Mouse (Mus musculus): Measurements from ENCODE around the gene Ccdc34.

The Ccdc34 gene

GRCm38 (mm10) chr2:110074646-110075452, 57.2 kb downstream of the Ccdc34 start:
- no peak for TF ChIP-seq POU5F1 (IDR thresholded peaks at IDR 0.05; ENCODE audit: borderline replicate concordance, low read length)
- TF ChIP-seq NANOG (IDR thresholded peaks at IDR 0.05; ENCODE audit: borderline replicate concordance, low read length) = no peak
- no peak for TF ChIP-seq CTCF (conservative IDR thresholded peaks at IDR 0.05; ENCODE audit: low read length)
- Histone ChIP-seq H3K36me3 (ENCODE audit: insufficient read depth, low read length) (no peaks in the 10 kb centered on the region), H3K4me3 (replicated peaks; ENCODE audit: low read length) (no peak overlapping the region), H3K9me3 (ENCODE audit: low read length) (no peaks in the 10 kb centered on the region), H3K27me3 (ENCODE audit: insufficient read depth, low read length) (no peaks in the 10 kb centered on the region), H3K4me1 (replicated peaks; ENCODE audit: low read depth, low read length) (no peaks in the 10 kb centered on the region)

- Histone ChIP-seq H3K4me1 (replicated peaks; ENCODE audit: low read depth, low read length) (no peaks in the 10 kb centered on the region), H3K9me3 (ENCODE audit: low read length) (no peaks in the 10 kb centered on the region), H3K27me3 (ENCODE audit: insufficient read depth, low read length) (no peaks in the 10 kb centered on the region), H3K4me3 (replicated peaks; ENCODE audit: low read length) (no peak overlapping the region), H3K36me3 (ENCODE audit: insufficient read depth, low read length) (no peaks in the 10 kb centered on the region)
- TF ChIP-seq POU5F1 (IDR thresholded peaks at IDR 0.05; ENCODE audit: borderline replicate concordance, low read length) (no peak), NANOG (IDR thresholded peaks at IDR 0.05; ENCODE audit: borderline replicate concordance, low read length) (no peak), CTCF (conservative IDR thresholded peaks at IDR 0.05; ENCODE audit: low read length) (no peak)
Measured at GRCm38 (mm10) chr2:110077240-110077639, 59.6 kb downstream of the Ccdc34 start.

GRCm38 (mm10) chr2:110077655-110078054, 60.0 kb downstream of the Ccdc34 start:
- H3K4me3 ChIP-seq (replicated peaks; ENCODE audit: low read length) = no peak overlapping the region
- no peaks in the 10 kb centered on the region for H3K36me3 ChIP-seq (ENCODE audit: insufficient read depth, low read length)
- no peaks in the 10 kb centered on the region for H3K9me3 ChIP-seq (ENCODE audit: low read length)
- H3K4me1 ChIP-seq (replicated peaks; ENCODE audit: low read depth, low read length) = no peaks in the 10 kb centered on the region
- no peaks in the 10 kb centered on the region for H3K27me3 ChIP-seq (ENCODE audit: insufficient read depth, low read length)
- no peak for TF ChIP-seq NANOG (IDR thresholded peaks at IDR 0.05; ENCODE audit: borderline replicate concordance, low read length)
- no peak for TF ChIP-seq CTCF (conservative IDR thresholded peaks at IDR 0.05; ENCODE audit: low read length)
- TF ChIP-seq POU5F1 (IDR thresholded peaks at IDR 0.05; ENCODE audit: borderline replicate concordance, low read length) = no peak

- no peak overlapping the region for H3K4me3 ChIP-seq (replicated peaks; ENCODE audit: low read length)
- no peaks in the 10 kb centered on the region for H3K9me3 ChIP-seq (ENCODE audit: low read length)
- H3K36me3 ChIP-seq (ENCODE audit: insufficient read depth, low read length) = no peaks in the 10 kb centered on the region
- TF ChIP-seq POU5F1 (IDR thresholded peaks at IDR 0.05; ENCODE audit: borderline replicate concordance, low read length) = no peak
- no peak for TF ChIP-seq CTCF (conservative IDR thresholded peaks at IDR 0.05; ENCODE audit: low read length)
- TF ChIP-seq NANOG (IDR thresholded peaks at IDR 0.05; ENCODE audit: borderline replicate concordance, low read length) = no peak
- H3K27me3 ChIP-seq (ENCODE audit: insufficient read depth, low read length) = no peaks in the 10 kb centered on the region
- H3K4me1 ChIP-seq (replicated peaks; ENCODE audit: low read depth, low read length) = no peaks in the 10 kb centered on the region
Measured at GRCm38 (mm10) chr2:110080532-110080931, 62.9 kb downstream of the Ccdc34 start.

- Histone ChIP-seq H3K4me3 (replicated peaks; ENCODE audit: low read length) (no peak overlapping the region), H3K27me3 (ENCODE audit: insufficient read depth, low read length) (no peaks in the 10 kb centered on the region), H3K4me1 (replicated peaks; ENCODE audit: low read depth, low read length) (no peaks in the 10 kb centered on the region), H3K36me3 (ENCODE audit: insufficient read depth, low read length) (no peaks in the 10 kb centered on the region), H3K9me3 (ENCODE audit: low read length) (no peaks in the 10 kb centered on the region)
- TF ChIP-seq NANOG (IDR thresholded peaks at IDR 0.05; ENCODE audit: borderline replicate concordance, low read length) = no peak
- no peak for TF ChIP-seq CTCF (conservative IDR thresholded peaks at IDR 0.05; ENCODE audit: low read length)
- TF ChIP-seq POU5F1 (IDR thresholded peaks at IDR 0.05; ENCODE audit: borderline replicate concordance, low read length) = no peak
Measured at GRCm38 (mm10) chr2:110082975-110083374, 65.4 kb downstream of the Ccdc34 start.

- no peaks in the 10 kb centered on the region for H3K9me3 ChIP-seq (ENCODE audit: low read length)
- no peaks in the 10 kb centered on the region for H3K4me1 ChIP-seq (replicated peaks; ENCODE audit: low read depth, low read length)
- TF ChIP-seq CTCF (conservative IDR thresholded peaks at IDR 0.05; ENCODE audit: low read length) (no peak), NANOG (IDR thresholded peaks at IDR 0.05; ENCODE audit: borderline replicate concordance, low read length) (no peak), POU5F1 (IDR thresholded peaks at IDR 0.05; ENCODE audit: borderline replicate concordance, low read length) (no peak)
- no peak overlapping the region for H3K4me3 ChIP-seq (replicated peaks; ENCODE audit: low read length)
- no peaks in the 10 kb centered on the region for H3K36me3 ChIP-seq (ENCODE audit: insufficient read depth, low read length)
- no peaks in the 10 kb centered on the region for H3K27me3 ChIP-seq (ENCODE audit: insufficient read depth, low read length)
Measured at GRCm38 (mm10) chr2:110085701-110086143, 68.1 kb downstream of the Ccdc34 start.

- no peaks in the 10 kb centered on the region for H3K27me3 ChIP-seq (ENCODE audit: insufficient read depth, low read length)
- no peak for TF ChIP-seq POU5F1 (IDR thresholded peaks at IDR 0.05; ENCODE audit: borderline replicate concordance, low read length)
- TF ChIP-seq NANOG (IDR thresholded peaks at IDR 0.05; ENCODE audit: borderline replicate concordance, low read length) = no peak
- no peak for TF ChIP-seq CTCF (conservative IDR thresholded peaks at IDR 0.05; ENCODE audit: low read length)
- no peaks in the 10 kb centered on the region for H3K36me3 ChIP-seq (ENCODE audit: insufficient read depth, low read length)
- H3K4me3 ChIP-seq (replicated peaks; ENCODE audit: low read length) = no peak overlapping the region
- no peaks in the 10 kb centered on the region for H3K4me1 ChIP-seq (replicated peaks; ENCODE audit: low read depth, low read length)
- H3K9me3 ChIP-seq (ENCODE audit: low read length) = no peaks in the 10 kb centered on the region
Measured at GRCm38 (mm10) chr2:110114133-110114532, 96.5 kb downstream of the Ccdc34 start.

GRCm38 (mm10) chr2:110129396-110129795, 111.8 kb downstream of the Ccdc34 start:
- Histone ChIP-seq H3K9me3 (ENCODE audit: low read length) (no peaks in the 10 kb centered on the region), H3K4me1 (replicated peaks; ENCODE audit: low read depth, low read length) (no peaks in the 10 kb centered on the region), H3K36me3 (ENCODE audit: insufficient read depth, low read length) (no peaks in the 10 kb centered on the region), H3K27me3 (ENCODE audit: insufficient read depth, low read length) (no peaks in the 10 kb centered on the region), H3K4me3 (replicated peaks; ENCODE audit: low read length) (no peak overlapping the region)
- TF ChIP-seq NANOG (IDR thresholded peaks at IDR 0.05; ENCODE audit: borderline replicate concordance, low read length) = no peak
- no peak for TF ChIP-seq POU5F1 (IDR thresholded peaks at IDR 0.05; ENCODE audit: borderline replicate concordance, low read length)
- no peak for TF ChIP-seq CTCF (conservative IDR thresholded peaks at IDR 0.05; ENCODE audit: low read length)

Data from E14TG2a.4 (cell line).